Mouse (Mus musculus) T-cell, adult 2 months (primary cell): ENCODE data around the gene Pramef17.
A peak's percentile ranks its signal among the peaks of the same experiment; 100 is the strongest.
"Not testable (repeated sequence)": the region's sequence is repeated elsewhere in the genome, so short reads cannot be mapped to it uniquely, and the experiment has no call there.

ENCODE experiments used
- DNase-seq: peaks from one replicate; pipeline ENCODE4 v3.0.0; 2022; ENCODE audit warnings: low spot score

Pramef17 gene

GRCm38 (mm10) chr4:143994269-143994668, at the start of gene Pramef17:
Pramef17 (minus strand) TSS chr4:143994369.
- DNase-seq, result not testable (repeated sequence)

GRCm38 (mm10) chr4:143988126-143988525, 6.0 kb downstream of the Pramef17 start:
- peak; percentile 40 for DNase-seq

GRCm38 (mm10) chr4:143987475-143987941, 6.7 kb downstream of the Pramef17 start:
- peak; percentile 39 for DNase-seq

GRCm38 (mm10) chr4:143985733-143986132, 8.4 kb downstream of the Pramef17 start:
- DNase-seq, result peak; percentile 19

GRCm38 (mm10) chr4:143985165-143985564, 9.0 kb downstream of the Pramef17 start:
- DNase-seq, result peak; percentile 13

- DNase-seq, result not testable (repeated sequence)
Measured at GRCm38 (mm10) chr4:143983446-143983845, 10.7 kb downstream of the Pramef17 start.

GRCm38 (mm10) chr4:143966850-143967249, 27.3 kb downstream of the Pramef17 start, which contains the start of gene Gm13101:
Gm13101 (minus strand) TSS chr4:143966950.
- not testable (repeated sequence) for DNase-seq

- DNase-seq, result not testable (repeated sequence)
Measured at GRCm38 (mm10) chr4:143950916-143951315, 43.3 kb downstream of the Pramef17 start, which contains the start of gene Pramef25. Pramef25 (minus strand) TSS chr4:143951016.
